Mouse (Mus musculus): ENCODE data around the gene Tmprss2. TPM values are rescaled to one million over a fixed set of nuclear protein-coding genes. Genes with fewer than 3 reads are reported as not detected.
"Not testable (repeated sequence)": the region's sequence is repeated elsewhere in the genome, so short reads cannot be mapped to it uniquely, and the experiment has no call there.

The Tmprss2 gene
- polyA plus RNA-seq, 1 experiment from 2014 or later = 0.86 TPM

GRCm38 (mm10) chr16:97610246-97610645 is 749 bp downstream of the Tmprss2 start:
- no peak overlapping the region for H3K27ac ChIP-seq
- peak overlapping the region; percentile 54; the same call in 1 of the 2 replicates for H3K9ac ChIP-seq
- ATAC-seq (ENCODE audit: insufficient number of reproducible peaks, insufficient read depth, low FRiP score, low TSS enrichment, low read depth) = no peak
- peaks cover 70% of the 10 kb centered on the region for H3K27me3 ChIP-seq
- WGBS = 4% methylated on average over 20 of the region's 20 CpGs
- H3K4me2 ChIP-seq = peak overlapping the region; percentile 66
- H3K4me3 ChIP-seq = peak overlapping the region; percentile 41
- peaks cover 15% of the 10 kb centered on the region for H3K4me1 ChIP-seq
- no peaks in the 10 kb centered on the region for H3K9me3 ChIP-seq
- no peaks in the 10 kb centered on the region for H3K36me3 ChIP-seq

GRCm38 (mm10) chr16:97609676-97610075 is 1.3 kb downstream of the Tmprss2 start:
- Histone ChIP-seq H3K4me3 (peak overlapping the region; percentile 41; the same call in 1 of the 2 replicates), H3K9me3 (no peaks in the 10 kb centered on the region), H3K4me1 (peaks cover 15% of the 10 kb centered on the region), H3K36me3 (no peaks in the 10 kb centered on the region), H3K27ac (no peak overlapping the region), H3K27me3 (peaks cover 70% of the 10 kb centered on the region), H3K9ac (no peak overlapping the region), H3K4me2 (peak overlapping the region; percentile 66; the same call in 1 of the 2 replicates)
- ATAC-seq (ENCODE audit: insufficient number of reproducible peaks, insufficient read depth, low FRiP score, low TSS enrichment, low read depth) = no peak
- 82% methylated on average over 2 of the region's 2 CpGs for WGBS

GRCm38 (mm10) chr16:97607956-97608355 is 3.0 kb downstream of the Tmprss2 start:
- Histone ChIP-seq H3K27me3 (peaks cover 64% of the 10 kb centered on the region), H3K9ac (no peak overlapping the region), H3K36me3 (no peaks in the 10 kb centered on the region), H3K4me1 (peaks cover 15% of the 10 kb centered on the region), H3K27ac (no peak overlapping the region), H3K9me3 (no peaks in the 10 kb centered on the region), H3K4me3 (no peak overlapping the region), H3K4me2 (no peak overlapping the region)
- 95% methylated on average over 1 of the region's 1 CpGs for WGBS
- no peak for ATAC-seq (ENCODE audit: insufficient number of reproducible peaks, insufficient read depth, low FRiP score, low TSS enrichment, low read depth)

GRCm38 (mm10) chr16:97606829-97607228 is 4.2 kb downstream of the Tmprss2 start:
- H3K9ac ChIP-seq = no peak overlapping the region
- no peak overlapping the region for H3K4me3 ChIP-seq
- H3K4me1 ChIP-seq = peaks cover 15% of the 10 kb centered on the region
- H3K4me2 ChIP-seq = no peak overlapping the region
- 74% methylated on average over 2 of the region's 2 CpGs for WGBS
- ATAC-seq (ENCODE audit: insufficient number of reproducible peaks, insufficient read depth, low FRiP score, low TSS enrichment, low read depth) = no peak
- no peaks in the 10 kb centered on the region for H3K9me3 ChIP-seq
- H3K27ac ChIP-seq = no peak overlapping the region
- H3K36me3 ChIP-seq = no peaks in the 10 kb centered on the region
- H3K27me3 ChIP-seq = peaks cover 54% of the 10 kb centered on the region

DNA sequence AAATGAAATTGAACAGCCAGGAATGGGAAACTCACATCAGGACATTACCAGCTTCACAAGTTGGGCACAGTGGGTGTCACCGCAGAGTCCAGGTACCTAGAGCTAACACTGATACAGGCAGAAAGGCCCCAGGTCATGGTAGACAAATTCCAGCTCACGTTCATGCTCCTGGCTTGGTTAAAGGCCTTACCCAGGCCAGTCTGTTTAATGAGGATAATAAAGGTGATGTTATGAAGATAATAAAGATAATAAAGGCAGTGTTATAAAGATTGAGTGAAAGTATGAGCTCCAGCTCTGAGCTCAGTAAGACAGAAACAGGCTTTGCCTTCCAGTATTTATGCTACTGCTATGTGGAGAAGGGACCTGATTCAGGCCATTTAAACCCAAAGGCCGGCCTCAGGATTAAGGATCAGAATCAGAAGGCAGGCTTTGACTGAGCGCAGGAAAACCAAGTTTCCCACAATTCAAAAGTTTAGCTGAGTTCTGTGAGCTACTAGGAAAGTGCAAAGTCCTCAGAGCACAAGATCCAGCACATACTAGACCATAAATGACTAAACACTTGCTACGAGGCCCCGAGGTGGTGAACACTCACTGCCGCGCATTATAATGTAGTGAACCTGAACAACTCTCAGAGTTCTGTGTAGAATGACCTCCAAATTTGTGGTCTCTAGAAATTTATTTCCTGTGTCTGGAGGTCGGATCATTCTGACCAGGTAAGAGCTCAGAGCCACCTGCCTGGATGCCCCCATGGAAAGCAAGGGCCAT is 4.9 kb downstream of the Tmprss2 start:
- no peak overlapping the region for H3K4me2 ChIP-seq
- no peak overlapping the region for H3K4me3 ChIP-seq
- WGBS = 85% methylated on average over 9 of the region's 9 CpGs
- H3K27me3 ChIP-seq = peaks cover 47% of the 10 kb centered on the region
- no peaks in the 10 kb centered on the region for H3K9me3 ChIP-seq
- ATAC-seq (ENCODE audit: insufficient number of reproducible peaks, insufficient read depth, low FRiP score, low TSS enrichment, low read depth) = no peak
- H3K27ac ChIP-seq = no peak overlapping the region
- H3K9ac ChIP-seq = no peak overlapping the region
- H3K4me1 ChIP-seq = peaks cover 13% of the 10 kb centered on the region
- no peaks in the 10 kb centered on the region for H3K36me3 ChIP-seq

- Histone ChIP-seq H3K36me3 (no peaks in the 10 kb centered on the region), H3K4me3 (no peak overlapping the region), H3K9ac (no peak overlapping the region), H3K9me3 (no peaks in the 10 kb centered on the region), H3K4me1 (no peaks in the 10 kb centered on the region), H3K27ac (no peak overlapping the region), H3K4me2 (no peak overlapping the region), H3K27me3 (peaks cover 9% of the 10 kb centered on the region; the same call in 1 of the 2 replicates)
- ATAC-seq (ENCODE audit: insufficient number of reproducible peaks, insufficient read depth, low FRiP score, low TSS enrichment, low read depth) = no peak
- 64% methylated on average over 1 of the region's 1 CpGs for WGBS
These were observed 8.7 kb downstream of the Tmprss2 start for GRCm38 (mm10) chr16:97602256-97602655.

- H3K9me3 ChIP-seq = no peaks in the 10 kb centered on the region
These were observed 10.4 kb downstream of the Tmprss2 start for GRCm38 (mm10) chr16:97600591-97600990.

DNA sequence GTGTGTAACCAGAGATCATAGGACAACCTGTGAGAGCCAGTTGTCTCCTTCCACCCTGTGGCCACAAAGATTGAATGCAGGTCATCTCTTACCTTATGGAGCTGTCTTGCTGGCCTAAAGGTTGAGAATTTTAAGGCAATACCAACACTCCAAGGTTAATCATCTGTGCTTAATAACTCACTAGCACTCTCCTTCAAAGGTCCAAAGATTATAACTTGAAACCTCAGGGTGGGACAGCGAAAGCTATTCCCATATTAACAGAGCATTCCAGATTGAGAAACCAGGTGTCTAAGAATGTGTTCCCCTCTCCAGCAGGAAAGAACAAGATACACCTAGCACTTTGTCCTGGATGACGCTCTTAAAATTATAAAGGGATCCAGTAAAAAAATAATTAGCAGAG is 12.9 kb downstream of the Tmprss2 start:
- Histone ChIP-seq H3K4me2 (no peak overlapping the region), H3K36me3 (no peaks in the 10 kb centered on the region), H3K27ac (no peak overlapping the region), H3K4me1 (no peaks in the 10 kb centered on the region), H3K9ac (no peak overlapping the region), H3K27me3 (no peaks in the 10 kb centered on the region), H3K4me3 (no peak overlapping the region), H3K9me3 (no peaks in the 10 kb centered on the region)
- no peak for ATAC-seq (ENCODE audit: insufficient number of reproducible peaks, insufficient read depth, low FRiP score, low TSS enrichment, low read depth)
- WGBS = 91% methylated on average over 2 of the region's 2 CpGs

More at GRCm38 (mm10) chr16:97600591-97600990, 10.4 kb downstream of the Tmprss2 start:
- H3K27me3 ChIP-seq = no peaks in the 10 kb centered on the region
- ATAC-seq (ENCODE audit: insufficient number of reproducible peaks, insufficient read depth, low FRiP score, low TSS enrichment, low read depth) = no peak
- no peaks in the 10 kb centered on the region for H3K36me3 ChIP-seq
- 67% methylated on average over 2 of the region's 2 CpGs for WGBS
- no peak overlapping the region for H3K27ac ChIP-seq
- H3K4me2 ChIP-seq = no peak overlapping the region
- no peaks in the 10 kb centered on the region for H3K4me1 ChIP-seq
- H3K9ac ChIP-seq = no peak overlapping the region
- H3K4me3 ChIP-seq = no peak overlapping the region

- H3K4me2 ChIP-seq = no peak overlapping the region
- H3K4me1 ChIP-seq = no peaks in the 10 kb centered on the region
- H3K36me3 ChIP-seq = no peaks in the 10 kb centered on the region
- no peak overlapping the region for H3K27ac ChIP-seq
- H3K9me3 ChIP-seq = no peaks in the 10 kb centered on the region
- 67% methylated on average over 4 of the region's 4 CpGs for WGBS
- no peak overlapping the region for H3K9ac ChIP-seq
- H3K4me3 ChIP-seq = no peak overlapping the region
- no peak for ATAC-seq (ENCODE audit: insufficient number of reproducible peaks, insufficient read depth, low FRiP score, low TSS enrichment, low read depth)
- no peaks in the 10 kb centered on the region for H3K27me3 ChIP-seq
These were observed 17.0 kb downstream of the Tmprss2 start for GRCm38 (mm10) chr16:97593816-97594509.

DNA sequence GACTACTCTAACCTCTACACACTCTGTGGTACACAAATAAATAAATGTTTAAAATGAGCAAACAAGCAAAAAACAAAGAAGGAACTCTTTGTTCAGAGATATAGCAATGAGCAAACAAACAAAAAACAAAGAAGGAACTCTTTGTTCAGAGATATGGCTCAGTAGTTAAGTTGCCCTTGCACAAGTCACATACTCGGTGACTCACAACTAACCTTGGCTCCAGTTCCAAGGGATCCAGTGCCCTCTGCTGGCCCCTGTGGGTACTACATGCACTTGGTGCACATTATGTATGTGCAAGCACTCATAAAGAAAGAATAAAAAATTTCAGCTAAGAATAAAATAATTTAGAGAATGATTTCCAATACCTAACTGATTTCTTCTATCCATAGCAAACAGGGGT is 17.9 kb downstream of the Tmprss2 start:
- ATAC-seq (ENCODE audit: insufficient number of reproducible peaks, insufficient read depth, low FRiP score, low TSS enrichment, low read depth) = no peak

DNA sequence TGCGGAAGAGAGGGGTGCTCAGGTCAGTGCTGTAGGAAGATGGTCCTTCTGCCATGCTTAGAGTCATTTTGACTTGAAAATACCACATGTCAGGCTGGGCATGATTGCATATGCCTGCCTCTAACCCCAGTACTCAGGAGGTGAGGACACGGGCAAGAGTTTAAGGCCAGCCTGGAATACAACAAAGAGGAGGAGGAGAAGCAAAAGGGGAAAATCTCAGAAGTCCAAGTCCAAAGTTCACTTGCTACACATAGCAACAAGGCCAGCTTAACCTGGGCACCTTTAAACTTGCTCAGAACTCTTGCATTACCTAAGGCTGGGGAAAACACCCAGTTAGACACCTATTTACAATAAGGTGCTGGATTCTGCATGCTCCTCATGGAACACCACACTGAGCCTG is 19.5 kb downstream of the Tmprss2 start:
- H3K9me3 ChIP-seq = no peaks in the 10 kb centered on the region
- H3K4me3 ChIP-seq = no peak overlapping the region
- H3K27me3 ChIP-seq = no peaks in the 10 kb centered on the region
- H3K36me3 ChIP-seq = no peaks in the 10 kb centered on the region
- H3K4me1 ChIP-seq = no peaks in the 10 kb centered on the region
- ATAC-seq (ENCODE audit: insufficient number of reproducible peaks, insufficient read depth, low FRiP score, low TSS enrichment, low read depth) = no peak
- H3K9ac ChIP-seq = no peak overlapping the region
- 74% methylated on average over 2 of the region's 2 CpGs for WGBS
- no peak overlapping the region for H3K27ac ChIP-seq
- no peak overlapping the region for H3K4me2 ChIP-seq

More for the DNA sequence above, 17.9 kb downstream of the Tmprss2 start:
- H3K36me3 ChIP-seq = no peaks in the 10 kb centered on the region
- H3K9ac ChIP-seq = no peak overlapping the region
- no peaks in the 10 kb centered on the region for H3K4me1 ChIP-seq
- no peaks in the 10 kb centered on the region for H3K9me3 ChIP-seq
- no peak overlapping the region for H3K4me2 ChIP-seq
- H3K27me3 ChIP-seq = no peaks in the 10 kb centered on the region
- no peak overlapping the region for H3K4me3 ChIP-seq
- H3K27ac ChIP-seq = no peak overlapping the region
- 19% methylated on average over 1 of the region's 1 CpGs for WGBS

GRCm38 (mm10) chr16:97582876-97583275 is 28.1 kb downstream of the Tmprss2 start:
- not testable (repeated sequence) for H3K4me3 ChIP-seq; H3K4me2 ChIP-seq; H3K27ac ChIP-seq; ATAC-seq (ENCODE audit: insufficient number of reproducible peaks, insufficient read depth, low FRiP score, low TSS enrichment, low read depth); H3K36me3 ChIP-seq; H3K27me3 ChIP-seq; H3K4me1 ChIP-seq; H3K9ac ChIP-seq; H3K9me3 ChIP-seq
- 72% methylated on average over 1 of the region's 1 CpGs for WGBS
